In genomic region chr4:86045448-86045847, GRCm38 (mm10) we compare ENCODE assay signal across 21 mouse cellular contexts.
A peak's percentile ranks its signal among the peaks of the same experiment; 100 is the strongest.
DNase-seq lines count a peak whose midpoint lies in the region; ATAC-seq lines count a peak whose summit lies in the region.
"Had no signal": no experiment of that assay in that cellular context is flagged by ENCODE, and none has a peak within 500 bp of the region (broad histone marks: within the 10 kb centered on the region; RNA-seq: fewer than 3 reads in every experiment).

No protein-coding gene starts in this region.

- no peak for DNase-seq in forebrain, embryonic 11.5 days (ENCODE audit: low spot score)
- peak; percentile 79 for DNase-seq in heart, adult 11 months
- DNase-seq in heart, adult 8-10 months (ENCODE audit: low spot score) = no peak
- DNase-seq in neural tube, embryonic 10.5 days (ENCODE audit: extremely low spot score, low spot score) = no peak
- DNase-seq in cerebellum, adult 11 months = no peak
- DNase-seq: adrenal gland, adult 2 months; adrenal gland, postnatal 14 days; embryo, embryonic 11 days; gastrocnemius, postnatal 25 days; heart, adult 2 months; kidney, adult 11 months; kidney, adult 8-10 months had no signal

- no peak overlapping the region for H3K9ac ChIP-seq in forebrain, embryonic 13.5 days
- H3K9ac ChIP-seq in forebrain, embryonic 11.5 days (ENCODE audit: low read length) = no peak overlapping the region
- H3K9ac ChIP-seq in neural tube, embryonic 12.5 days = no peak overlapping the region
- H3K9ac ChIP-seq: embryonic facial prominence, embryonic 13.5 days; hindbrain, embryonic 13.5 days; intestine, embryonic 15.5 days had no signal

- H3K9me3 ChIP-seq in forebrain, embryonic 13.5 days (replicated peaks) = no peaks in the 10 kb centered on the region
- H3K9me3 ChIP-seq in forebrain, embryonic 11.5 days (ENCODE audit: control insufficient read depth, low read length) = no peaks in the 10 kb centered on the region
- no peaks in the 10 kb centered on the region for H3K9me3 ChIP-seq in neural tube, embryonic 12.5 days
- H3K9me3 ChIP-seq: embryonic facial prominence, embryonic 10.5 days; embryonic facial prominence, embryonic 13.5 days; hindbrain, embryonic 13.5 days; intestine, embryonic 15.5 days had no signal

- WGBS in forebrain, embryonic 13.5 days = 87% methylated on average over 6 of the region's 6 CpGs
- WGBS in forebrain, embryonic 11.5 days = 92% methylated on average over 6 of the region's 6 CpGs
- WGBS in neural tube, embryonic 12.5 days = 80% methylated on average over 6 of the region's 6 CpGs

- no peak overlapping the region for H3K27ac ChIP-seq in forebrain, embryonic 13.5 days
- no peak overlapping the region for H3K27ac ChIP-seq in forebrain, embryonic 11.5 days (ENCODE audit: low read depth, low read length)
- no peak overlapping the region for H3K27ac ChIP-seq in neural tube, embryonic 12.5 days
- H3K27ac ChIP-seq: embryonic facial prominence, embryonic 10.5 days; embryonic facial prominence, embryonic 13.5 days; heart, adult 2 months; hindbrain, embryonic 13.5 days; intestine, embryonic 15.5 days had no signal

- peak; percentile 44; the same call in 1 of the 2 replicates for ATAC-seq in forebrain, embryonic 13.5 days
- ATAC-seq in forebrain, embryonic 11.5 days (replicated peaks; ENCODE audit: low FRiP score) = no peak
- ATAC-seq in neural tube, embryonic 12.5 days (ENCODE audit: low FRiP score, low read depth) = peak; percentile 71; the same call in 1 of the 2 replicates
- ATAC-seq: intestine, embryonic 15.5 days had no signal

- H3K36me3 ChIP-seq in forebrain, embryonic 13.5 days (ENCODE audit: poor library complexity, severe bottlenecking) = no peaks in the 10 kb centered on the region
- no peaks in the 10 kb centered on the region for H3K36me3 ChIP-seq in forebrain, embryonic 11.5 days (ENCODE audit: control insufficient read depth, insufficient read depth, low read length)
- H3K36me3 ChIP-seq in neural tube, embryonic 12.5 days = no peaks in the 10 kb centered on the region
- H3K36me3 ChIP-seq: embryonic facial prominence, embryonic 10.5 days; embryonic facial prominence, embryonic 13.5 days; hindbrain, embryonic 13.5 days; intestine, embryonic 15.5 days had no signal

- 0 out of 2 replicates have a peak, but pooled peaks cover 4% of the 10 kb centered on the region for H3K4me1 ChIP-seq in forebrain, embryonic 13.5 days
- no peaks in the 10 kb centered on the region for H3K4me1 ChIP-seq in forebrain, embryonic 11.5 days (replicated peaks; ENCODE audit: control insufficient read depth, insufficient read depth, low read length)
- no peaks in the 10 kb centered on the region for H3K4me1 ChIP-seq in neural tube, embryonic 12.5 days

- H3K4me2 ChIP-seq in forebrain, embryonic 13.5 days = no peak overlapping the region
- no peak overlapping the region for H3K4me2 ChIP-seq in forebrain, embryonic 11.5 days (ENCODE audit: low read depth, low read length, severe bottlenecking)
- H3K4me2 ChIP-seq in neural tube, embryonic 12.5 days (replicated peaks) = no peak overlapping the region
- H3K4me2 ChIP-seq: embryonic facial prominence, embryonic 13.5 days; heart, embryonic 11.5 days; hindbrain, embryonic 13.5 days; intestine, embryonic 15.5 days had no signal

- no peak overlapping the region for H3K4me3 ChIP-seq in forebrain, embryonic 13.5 days
- no peak overlapping the region for H3K4me3 ChIP-seq in forebrain, embryonic 11.5 days (ENCODE audit: low read depth, low read length)
- H3K4me3 ChIP-seq in neural tube, embryonic 12.5 days = no peak overlapping the region
- H3K4me3 ChIP-seq: embryonic facial prominence, embryonic 10.5 days; embryonic facial prominence, embryonic 13.5 days; erythroblast, embryonic 14.5 days; heart, adult 2 months; hindbrain, embryonic 13.5 days; intestine, embryonic 15.5 days had no signal

- no peaks in the 10 kb centered on the region for H3K27me3 ChIP-seq in forebrain, embryonic 13.5 days
- no peaks in the 10 kb centered on the region for H3K27me3 ChIP-seq in forebrain, embryonic 11.5 days (ENCODE audit: control insufficient read depth, insufficient read depth, low read length)
- H3K27me3 ChIP-seq in neural tube, embryonic 12.5 days (replicated peaks) = no peaks in the 10 kb centered on the region
- H3K27me3 ChIP-seq: CH12.LX; embryonic facial prominence, embryonic 13.5 days; hindbrain, embryonic 13.5 days; intestine, embryonic 15.5 days had no signal
